Mouse (Mus musculus): Measurements from ENCODE around the gene Lpar5.
A peak's percentile ranks its signal among the peaks of the same experiment; 100 is the strongest.

Lpar5 gene

DNA sequence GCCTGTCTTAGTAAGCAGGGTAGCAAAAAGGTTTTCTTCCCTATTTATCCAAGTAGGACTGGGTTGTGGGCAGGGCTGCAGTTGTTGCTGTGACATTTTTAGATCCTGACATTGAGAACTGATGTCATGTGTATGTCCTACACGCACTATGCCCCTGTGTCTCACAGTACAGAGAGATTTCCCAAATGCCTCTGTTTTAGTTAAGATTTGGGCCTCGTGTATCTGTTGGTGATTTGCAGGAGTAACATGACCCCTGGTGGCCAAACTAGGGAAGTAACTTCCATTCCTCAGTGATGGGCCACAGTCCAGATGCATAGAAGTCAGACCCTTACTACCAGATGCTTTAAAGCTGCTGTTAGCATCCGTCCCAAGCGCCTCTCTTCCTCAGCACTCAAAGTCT is 16.7 kb downstream of the Lpar5 start:
- peak; percentile 84 for DNase-seq (ENCODE audit: low read depth, low spot score)

DNA sequence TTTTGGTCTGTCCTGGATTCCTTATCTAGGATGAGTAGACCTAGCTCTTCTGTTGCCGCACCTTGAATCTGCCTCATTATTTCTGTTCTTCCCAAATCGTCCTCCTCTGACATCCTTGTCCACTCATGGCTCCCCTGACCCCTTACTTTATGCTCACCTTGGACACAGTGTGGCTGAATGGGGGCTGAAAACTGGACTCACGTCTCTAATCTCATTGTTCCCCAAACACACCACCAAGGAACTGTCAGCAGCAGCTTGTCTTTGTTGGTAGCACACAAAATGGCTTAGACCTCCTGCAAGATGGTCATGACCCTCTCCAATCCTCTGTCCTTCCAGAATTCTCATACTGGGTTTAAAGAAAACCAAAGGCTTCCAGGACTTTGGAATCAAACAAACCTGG is 20.2 kb downstream of the Lpar5 start:
- DNase-seq (ENCODE audit: low read depth, low spot score), result no peak

- DNase-seq (ENCODE audit: low read depth, low spot score), result peak; percentile 92
Measured at GRCm38 (mm10) chr6:125088561-125089321, 21.0 kb downstream of the Lpar5 start.

DNA sequence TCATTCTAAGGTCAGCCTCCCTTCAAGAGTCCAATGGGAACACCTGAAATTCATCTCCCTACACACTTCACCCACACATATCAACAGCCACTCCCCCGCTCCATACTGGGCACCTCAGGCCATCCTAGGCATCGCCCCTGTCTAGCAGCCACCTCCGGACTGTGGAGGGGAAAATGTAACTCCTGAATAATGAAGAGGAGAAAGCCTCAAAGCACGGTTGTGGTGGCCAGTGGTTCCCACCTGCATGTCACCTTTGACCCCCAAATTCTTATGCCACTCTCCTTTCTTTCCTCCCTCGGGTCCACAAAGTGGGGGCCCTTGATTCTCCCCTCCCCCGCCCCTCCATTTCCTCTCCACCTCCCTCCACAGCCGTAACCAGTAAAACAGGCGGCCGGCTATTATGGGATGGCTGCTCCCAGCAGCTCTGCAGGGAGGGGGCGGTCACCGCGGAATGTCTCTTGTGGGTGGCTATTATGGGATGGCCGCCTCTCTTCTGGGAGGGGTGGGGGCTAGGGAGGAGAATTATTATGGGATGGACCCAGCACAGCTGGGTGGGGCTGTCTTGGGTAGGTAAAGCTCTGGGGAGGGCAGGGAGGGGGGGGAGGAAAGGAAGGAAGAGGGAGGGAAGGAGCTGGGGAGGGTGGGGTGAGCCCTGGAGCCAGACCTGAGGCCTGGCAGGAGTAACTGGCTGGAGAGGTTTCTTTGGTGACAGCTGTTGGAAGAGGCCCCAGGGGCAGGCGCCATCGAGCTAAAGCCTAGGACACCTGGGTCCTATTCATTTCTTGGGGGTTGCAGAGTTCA is 22.0 kb downstream of the Lpar5 start:
- DNase-seq (ENCODE audit: low read depth, low spot score), result peak; percentile 81

GRCm38 (mm10) chr6:125090341-125091085 is 22.8 kb downstream of the Lpar5 start:
- DNase-seq (ENCODE audit: low read depth, low spot score), result no peak

DNA sequence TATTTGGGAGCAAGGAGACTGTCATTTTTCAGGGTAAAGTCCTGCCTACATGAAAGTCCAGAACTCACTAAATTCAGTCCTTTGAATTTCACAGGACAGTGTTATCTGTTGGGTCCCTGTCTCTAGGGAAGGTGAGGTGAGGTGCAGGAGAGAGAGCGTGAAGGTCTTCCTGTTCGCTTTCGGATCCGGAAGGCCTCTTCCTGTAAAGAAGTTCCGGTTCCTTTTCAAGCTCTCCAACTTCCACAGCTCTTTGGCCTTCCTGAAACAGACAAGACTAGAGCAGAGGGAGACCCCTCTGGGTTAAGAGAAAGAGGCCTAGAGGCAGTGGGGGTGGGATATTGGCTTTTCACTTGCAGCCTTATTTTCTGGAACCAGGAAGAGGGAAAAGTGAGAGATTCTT is 24.7 kb downstream of the Lpar5 start:
- DNase-seq (ENCODE audit: low read depth, low spot score), result no peak

- no peak for DNase-seq (ENCODE audit: low read depth, low spot score)
Measured at GRCm38 (mm10) chr6:125094843-125095242, 27.1 kb downstream of the Lpar5 start.

DNA sequence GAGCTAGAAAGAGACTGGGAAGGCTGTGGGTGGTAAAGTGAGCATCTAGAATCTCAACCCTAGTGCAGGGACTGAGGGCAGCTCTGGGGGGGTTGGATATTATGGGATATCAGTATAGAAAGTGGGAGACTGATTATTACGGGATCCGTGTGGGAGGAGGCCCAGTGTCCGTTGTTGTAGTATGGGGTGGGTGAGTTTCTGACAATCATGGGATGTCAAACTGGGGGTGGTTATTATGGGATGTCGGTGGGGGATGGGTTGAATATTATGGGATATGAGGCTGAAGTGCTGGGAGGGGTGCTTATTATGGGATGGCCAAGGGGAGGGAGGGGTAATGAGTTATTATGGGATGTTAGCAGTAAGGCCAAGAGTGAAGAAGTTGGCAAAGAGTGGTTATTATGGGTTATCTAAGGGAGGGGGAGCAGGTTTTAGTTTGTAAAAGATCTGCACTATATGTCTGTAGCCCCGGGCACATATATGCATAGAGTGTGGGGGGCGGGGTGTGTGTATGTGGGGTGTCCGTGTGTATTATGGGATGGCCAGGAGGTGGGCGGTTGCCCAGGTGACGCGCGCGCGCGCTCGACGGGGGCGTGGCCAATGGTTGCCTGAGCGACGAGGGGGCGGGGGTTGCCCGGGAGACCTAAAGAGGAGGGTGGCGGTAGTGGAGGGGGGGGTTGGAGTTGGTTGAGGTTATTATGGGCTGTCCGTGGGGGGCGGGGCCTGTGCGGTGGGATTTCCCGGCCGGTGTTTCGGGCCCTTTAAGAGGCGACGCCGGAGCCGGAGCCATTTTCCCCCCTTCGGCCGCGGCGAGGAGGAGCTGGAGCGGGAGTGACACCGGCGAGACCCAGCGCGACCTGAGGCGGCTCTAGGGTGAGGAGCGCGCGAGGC is 27.9 kb downstream of the Lpar5 start, which contains the start of gene Chd4:
Gene Chd4, plus strand, starts transcription at position 591 of the 888 bp plus-strand sequence.
- peak; percentile 90 for DNase-seq (ENCODE audit: low read depth, low spot score)

GRCm38 (mm10) chr6:125096279-125096596 is 28.5 kb downstream of the Lpar5 start:
- DNase-seq (ENCODE audit: low read depth, low spot score), result no peak

DNA sequence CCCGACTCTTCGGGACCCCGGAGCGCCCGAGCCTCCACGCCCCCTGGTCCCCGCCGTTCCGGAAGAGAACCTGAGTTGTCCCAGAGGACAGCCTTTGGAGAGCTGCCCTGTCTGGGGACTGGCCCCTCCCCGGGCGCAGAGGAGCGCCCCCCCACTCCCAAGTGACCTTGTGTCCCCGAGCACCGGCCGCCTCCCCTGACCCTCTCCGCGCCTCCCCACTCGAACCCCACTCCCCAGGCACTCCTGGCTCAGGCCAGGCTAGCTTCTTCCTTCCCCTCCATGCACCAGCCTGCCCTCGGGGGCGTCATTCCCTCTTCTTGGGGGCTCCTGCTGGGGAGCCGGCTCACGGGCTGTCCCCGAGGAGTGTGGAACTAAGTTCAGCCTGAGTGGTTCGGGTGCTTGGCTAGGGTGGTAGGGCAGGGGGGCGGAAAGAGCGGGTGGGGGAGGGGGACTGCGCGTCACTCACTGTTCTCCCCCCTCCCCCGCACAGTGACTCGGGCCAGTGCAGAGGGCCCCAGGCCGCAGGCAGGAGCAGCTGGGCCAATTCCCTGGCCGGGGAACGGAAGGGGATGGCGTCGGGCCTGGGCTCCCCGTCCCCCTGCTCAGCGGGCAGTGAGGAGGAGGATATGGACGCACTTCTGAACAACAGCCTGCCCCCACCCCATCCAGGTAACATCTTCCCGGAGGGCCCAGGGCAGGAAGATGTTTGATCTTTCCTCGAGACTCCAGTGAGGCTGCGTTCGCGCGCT is 29.1 kb downstream of the Lpar5 start:
- peak; percentile 54 for DNase-seq (ENCODE audit: low read depth, low spot score)

DNA sequence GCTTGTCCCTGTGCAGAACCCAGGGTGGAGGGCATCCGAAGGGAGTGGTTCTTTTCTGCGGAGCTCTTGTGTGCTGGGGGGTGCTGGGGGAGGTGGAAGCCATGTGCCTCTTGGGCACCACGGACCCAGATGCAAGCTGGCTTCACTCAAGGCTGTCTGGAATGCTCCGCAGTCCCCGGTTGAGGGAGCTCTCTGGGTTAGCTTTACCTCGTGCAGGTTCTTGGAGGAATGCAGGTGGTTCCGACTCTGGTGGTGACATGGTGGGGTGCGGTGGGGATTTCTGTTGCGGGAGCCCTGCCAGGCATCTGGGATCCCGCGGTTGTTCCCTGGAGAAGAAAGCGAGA is 29.6 kb downstream of the Lpar5 start:
- DNase-seq (ENCODE audit: low read depth, low spot score), result no peak

GRCm38 (mm10) chr6:125097951-125098350 is 30.2 kb downstream of the Lpar5 start:
- no peak for DNase-seq (ENCODE audit: low read depth, low spot score)

DNA sequence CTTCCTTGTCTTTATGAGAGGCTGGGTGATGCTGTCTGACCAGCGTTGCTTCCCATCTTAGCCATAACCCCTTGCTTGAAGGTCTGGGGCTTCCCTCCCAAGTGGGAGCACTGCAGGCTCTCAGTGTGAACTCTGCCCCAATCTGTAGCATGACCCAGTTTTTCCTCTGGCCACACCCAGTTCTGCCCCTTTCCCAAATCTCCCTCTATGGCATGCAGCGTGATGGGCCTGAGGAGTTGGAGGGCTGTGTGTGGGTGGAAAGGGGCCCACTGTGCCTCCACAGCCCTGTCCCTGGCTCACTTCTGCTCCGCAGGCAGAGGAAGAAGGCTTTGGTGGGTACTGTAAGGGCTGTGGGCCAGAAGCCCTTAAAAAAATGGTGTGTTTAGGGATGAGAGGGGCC is 30.8 kb downstream of the Lpar5 start:
- no peak for DNase-seq (ENCODE audit: low read depth, low spot score)

GRCm38 (mm10) chr6:125099421-125099971 is 31.8 kb downstream of the Lpar5 start:
- no peak for DNase-seq (ENCODE audit: low read depth, low spot score)

- DNase-seq (ENCODE audit: low read depth, low spot score), result no peak
Measured at GRCm38 (mm10) chr6:125101444-125101843, 33.7 kb downstream of the Lpar5 start.

DNA sequence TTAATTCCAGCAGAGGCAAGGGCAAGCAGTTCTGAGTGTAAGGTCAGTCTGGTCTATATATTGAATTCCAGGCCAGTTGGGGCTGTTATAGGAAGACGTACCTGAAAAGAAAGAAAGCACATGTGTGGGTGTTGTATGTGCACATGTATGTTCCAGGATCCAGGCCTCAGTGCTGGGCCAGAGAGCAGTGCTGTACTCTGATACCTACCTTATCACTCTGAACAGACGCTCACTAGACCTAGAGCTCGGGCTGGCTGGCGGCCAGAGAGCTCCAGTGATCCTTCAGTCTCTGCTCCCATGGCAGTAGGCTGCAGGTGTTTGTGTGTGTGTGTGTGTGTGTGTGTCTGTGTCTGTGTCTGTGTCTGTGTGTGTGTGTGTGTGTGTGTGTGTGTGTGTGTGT is 36.5 kb downstream of the Lpar5 start:
- DNase-seq (ENCODE audit: low read depth, low spot score), result no peak

DNA sequence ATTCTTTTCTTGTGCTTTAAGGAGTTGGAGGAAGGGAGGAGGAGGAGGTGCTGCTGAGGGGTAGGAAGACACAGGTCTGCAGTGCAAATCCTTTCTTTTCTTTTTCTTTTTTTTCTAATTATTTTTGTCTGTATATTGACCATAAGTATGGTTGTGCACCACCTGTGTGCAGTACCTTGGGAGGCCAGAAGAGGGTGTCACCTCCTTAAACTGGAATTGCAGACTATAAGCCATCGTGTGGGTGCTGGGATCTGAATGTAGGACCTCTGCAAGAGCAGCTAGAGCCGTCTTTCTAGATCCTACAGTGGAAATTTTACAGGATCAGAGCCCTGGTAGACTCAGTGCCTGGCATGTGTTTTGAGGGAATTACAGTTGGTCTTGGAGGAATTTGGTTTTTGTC is 40.0 kb downstream of the Lpar5 start:
- DNase-seq (ENCODE audit: low read depth, low spot score), result no peak

GRCm38 (mm10) chr6:125109371-125109770 is 41.7 kb downstream of the Lpar5 start:
- DNase-seq (ENCODE audit: low read depth, low spot score), result no peak

- DNase-seq (ENCODE audit: low read depth, low spot score), result peak; percentile 60
Measured at GRCm38 (mm10) chr6:125110927-125111326, 43.2 kb downstream of the Lpar5 start.

DNA sequence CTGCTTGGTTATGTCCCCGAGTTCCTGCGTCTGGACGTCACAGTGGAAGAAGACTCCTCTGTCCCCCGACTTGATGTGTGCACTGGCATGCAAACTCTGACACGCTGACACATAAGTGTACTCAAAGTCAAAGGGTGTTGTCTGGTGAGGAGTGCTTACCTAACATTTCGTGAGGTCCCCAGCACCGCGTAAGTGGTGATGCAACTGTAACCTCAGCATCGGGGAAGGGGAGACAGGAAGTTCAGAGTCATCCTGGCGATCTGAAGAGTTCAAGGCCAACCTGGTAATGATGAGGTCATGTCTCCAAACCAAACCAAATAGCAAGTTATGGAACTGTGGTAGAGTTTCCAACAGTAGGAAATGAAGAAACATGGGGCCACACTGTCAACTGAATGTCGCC is 44.8 kb downstream of the Lpar5 start:
- no peak for DNase-seq (ENCODE audit: low read depth, low spot score)
